In the genomic region with DNA sequence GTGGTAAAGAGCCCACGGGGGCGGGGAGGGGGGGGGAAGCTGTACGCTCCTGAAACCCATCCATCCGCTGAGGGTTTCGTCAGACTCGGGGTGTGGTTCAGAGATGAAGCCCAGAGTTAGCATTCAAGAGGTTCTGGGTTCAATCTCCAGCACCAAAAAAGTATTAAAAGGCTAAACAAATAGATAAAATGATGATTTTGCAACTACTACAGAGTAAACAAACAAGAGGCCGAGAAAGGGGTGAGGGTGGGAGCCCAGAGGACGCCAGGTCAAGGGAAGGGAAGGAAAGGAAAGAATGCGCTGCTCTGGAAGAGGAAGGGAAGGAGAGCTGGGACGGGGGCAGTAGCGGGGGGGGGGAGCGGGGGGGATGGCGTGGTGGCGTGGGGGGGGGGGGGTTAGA, we compare ENCODE assay signal across 15 mouse cellular contexts. TPM values are rescaled to one million over a fixed set of nuclear protein-coding genes. Genes with fewer than 3 reads are reported as not detected.
DNase-seq lines count a peak whose midpoint lies in the region; ATAC-seq and TF ChIP-seq lines count a peak whose summit lies in the region.
"Had no signal": no experiment of that assay in that cellular context is flagged by ENCODE, and none has a peak within 500 bp of the region (broad histone marks: within the 10 kb centered on the region; RNA-seq: fewer than 3 reads in every experiment).

No protein-coding gene starts in this region.

- no peak for ATAC-seq in hindbrain, embryonic 11.5 days (ENCODE audit: low FRiP score)
- ATAC-seq in lung, embryonic 14.5 days (ENCODE audit: insufficient read depth), result no peak
- ATAC-seq in embryonic facial prominence, embryonic 14.5 days (ENCODE audit: low read depth), result no peak
- ATAC-seq in limb, embryonic 13.5 days (ENCODE audit: low FRiP score, low read depth), result no peak
- ATAC-seq: forebrain, postnatal 0 days; hindbrain, postnatal 0 days; midbrain, embryonic 15.5 days had no signal

- peaks cover 41% of the 10 kb centered on the region; the same call in 1 of the 2 replicates for H3K27me3 ChIP-seq in hindbrain, embryonic 10.5 days (ENCODE audit: insufficient read depth, poor library complexity, severe bottlenecking)
- peaks cover 12% of the 10 kb centered on the region; the same call in 1 of the 2 replicates for H3K27me3 ChIP-seq in hindbrain, embryonic 11.5 days (ENCODE audit: control insufficient read depth, insufficient read depth, low read length)
- no peaks in the 10 kb centered on the region for H3K27me3 ChIP-seq in lung, embryonic 14.5 days (ENCODE audit: insufficient read depth, low read length)
- H3K27me3 ChIP-seq in embryonic facial prominence, embryonic 14.5 days (replicated peaks; ENCODE audit: control insufficient read depth, insufficient read depth, low read length), result no peaks in the 10 kb centered on the region
- H3K27me3 ChIP-seq in limb, embryonic 13.5 days, result no peaks in the 10 kb centered on the region
- H3K27me3 ChIP-seq: limb, embryonic 15.5 days had no signal

- TF ChIP-seq CTCF in lung, embryonic 14.5 days (IDR thresholded peaks at IDR 0.05; ENCODE audit: low read depth), result no peak

- 0 out of 2 replicates have a peak overlapping the region, but pooled peaks have one; percentile 6 for H3K4me3 ChIP-seq in hindbrain, embryonic 10.5 days
- no peak overlapping the region for H3K4me3 ChIP-seq in hindbrain, embryonic 11.5 days (ENCODE audit: low read depth, low read length)
- H3K4me3 ChIP-seq in lung, embryonic 14.5 days (ENCODE audit: low read depth, low read length), result no peak overlapping the region
- H3K4me3 ChIP-seq in embryonic facial prominence, embryonic 14.5 days (ENCODE audit: low read depth, low read length), result no peak overlapping the region
- H3K4me3 ChIP-seq in limb, embryonic 13.5 days, result no peak overlapping the region
- H3K4me3 ChIP-seq: limb, embryonic 15.5 days; midbrain, embryonic 15.5 days had no signal

- 0 out of 2 replicates have a peak overlapping the region, but pooled peaks have one; percentile 50 for H3K27ac ChIP-seq in hindbrain, embryonic 10.5 days
- no peak overlapping the region for H3K27ac ChIP-seq in hindbrain, embryonic 11.5 days (ENCODE audit: low read depth, low read length)
- H3K27ac ChIP-seq in lung, embryonic 14.5 days (ENCODE audit: low read depth), result no peak overlapping the region
- peak overlapping the region; percentile 50 for H3K27ac ChIP-seq in embryonic facial prominence, embryonic 14.5 days (replicated peaks; ENCODE audit: low read depth, low read length)
- peak overlapping the region; percentile 39; the same call in 1 of the 2 replicates for H3K27ac ChIP-seq in limb, embryonic 13.5 days
- H3K27ac ChIP-seq: hindbrain, postnatal 0 days; midbrain, embryonic 15.5 days had no signal

- H3K9ac ChIP-seq in hindbrain, embryonic 11.5 days (ENCODE audit: low read depth, low read length), result no peak overlapping the region
- no peak overlapping the region for H3K9ac ChIP-seq in lung, embryonic 14.5 days
- H3K9ac ChIP-seq in embryonic facial prominence, embryonic 14.5 days (ENCODE audit: low read depth, low read length), result no peak overlapping the region
- no peak overlapping the region for H3K9ac ChIP-seq in limb, embryonic 13.5 days
- H3K9ac ChIP-seq: forebrain, postnatal 0 days; limb, embryonic 15.5 days; midbrain, embryonic 15.5 days had no signal

- no peaks in the 10 kb centered on the region for H3K9me3 ChIP-seq in hindbrain, embryonic 10.5 days
- no peaks in the 10 kb centered on the region for H3K9me3 ChIP-seq in hindbrain, embryonic 11.5 days (ENCODE audit: control insufficient read depth, low read length)
- no peaks in the 10 kb centered on the region for H3K9me3 ChIP-seq in lung, embryonic 14.5 days (ENCODE audit: low read depth, low read length)
- no peaks in the 10 kb centered on the region for H3K9me3 ChIP-seq in embryonic facial prominence, embryonic 14.5 days (ENCODE audit: control insufficient read depth, low read length)
- no peaks in the 10 kb centered on the region for H3K9me3 ChIP-seq in limb, embryonic 13.5 days
- H3K9me3 ChIP-seq: limb, embryonic 15.5 days; midbrain, embryonic 15.5 days had no signal

- H3K4me2 ChIP-seq in hindbrain, embryonic 11.5 days (replicated peaks; ENCODE audit: low read depth, low read length), result no peak overlapping the region
- no peak overlapping the region for H3K4me2 ChIP-seq in lung, embryonic 14.5 days
- H3K4me2 ChIP-seq in embryonic facial prominence, embryonic 14.5 days (ENCODE audit: low read depth, low read length), result no peak overlapping the region
- no peak overlapping the region for H3K4me2 ChIP-seq in limb, embryonic 13.5 days (replicated peaks)
- H3K4me2 ChIP-seq: limb, embryonic 15.5 days; midbrain, embryonic 15.5 days had no signal

- H3K4me1 ChIP-seq in hindbrain, embryonic 10.5 days (replicated peaks), result peaks cover 24% of the 10 kb centered on the region
- 0 out of 2 replicates have a peak, but pooled peaks cover 3% of the 10 kb centered on the region for H3K4me1 ChIP-seq in hindbrain, embryonic 11.5 days (replicated peaks; ENCODE audit: control insufficient read depth, insufficient read depth, low read length)
- peaks cover 30% of the 10 kb centered on the region for H3K4me1 ChIP-seq in lung, embryonic 14.5 days (ENCODE audit: insufficient read depth)
- peaks cover 55% of the 10 kb centered on the region for H3K4me1 ChIP-seq in embryonic facial prominence, embryonic 14.5 days (ENCODE audit: control insufficient read depth, insufficient read depth, low read length)
- H3K4me1 ChIP-seq in limb, embryonic 13.5 days, result peaks cover 61% of the 10 kb centered on the region

- WGBS in hindbrain, embryonic 10.5 days, result 27% methylated on average over 14 of the region's 14 CpGs
- WGBS in hindbrain, embryonic 11.5 days, result 38% methylated on average over 9 of the region's 14 CpGs
- WGBS in lung, embryonic 14.5 days, result 25% methylated on average over 14 of the region's 14 CpGs
- 33% methylated on average over 10 of the region's 14 CpGs for WGBS in embryonic facial prominence, embryonic 14.5 days
- 39% methylated on average over 8 of the region's 14 CpGs for WGBS in limb, embryonic 13.5 days

- H3K36me3 ChIP-seq in hindbrain, embryonic 10.5 days, result no peaks in the 10 kb centered on the region
- no peaks in the 10 kb centered on the region for H3K36me3 ChIP-seq in hindbrain, embryonic 11.5 days (ENCODE audit: control insufficient read depth, insufficient read depth, low read length)
- H3K36me3 ChIP-seq in lung, embryonic 14.5 days (ENCODE audit: insufficient read depth), result no peaks in the 10 kb centered on the region
- H3K36me3 ChIP-seq in embryonic facial prominence, embryonic 14.5 days (ENCODE audit: control insufficient read depth, insufficient read depth, low read length), result no peaks in the 10 kb centered on the region
- no peaks in the 10 kb centered on the region for H3K36me3 ChIP-seq in limb, embryonic 13.5 days
- H3K36me3 ChIP-seq: limb, embryonic 15.5 days; midbrain, embryonic 15.5 days had no signal

- DNase-seq in hindbrain, embryonic 10.5 days (ENCODE audit: low spot score), result no peak
- DNase-seq in hindbrain, embryonic 11.5 days (ENCODE audit: low spot score), result no peak
- peak; percentile 26 for DNase-seq in lung, embryonic 14.5 days
- no peak for DNase-seq in lung, postnatal 25 days (ENCODE audit: low spot score)
- DNase-seq in embryonic facial prominence, embryonic 14.5 days (ENCODE audit: low spot score), result no peak
- DNase-seq in natural killer cell, adult 2 months (ENCODE audit: low spot score in 2 of 2), result no peak
- DNase-seq: adrenal gland, postnatal 36 days; cerebellum, adult 8-10 months; forebrain, postnatal 0 days; heart, postnatal 10 days; lung, adult 18-20 months had no signal

RNA-seq across cellular contexts. Expression of a gene that starts 4.8 kb away (rescaled TPM):
- 3.8 and 4.8 TPM in 2 replicates for polyA plus RNA-seq in hindbrain, embryonic 10.5 days (2016; fragmentation: Nextera tagmentation; extraction: Ambion mirVana)
- 3.6 and 4.0 TPM in 2 replicates for polyA plus RNA-seq in hindbrain, embryonic 11.5 days (2014; fragmentation: Nextera tagmentation; extraction: Ambion mirVana)
- polyA plus RNA-seq in lung, embryonic 14.5 days (2014; fragmentation: Nextera tagmentation; extraction: Ambion mirVana), result 5.0 and 7.1 TPM in 2 replicates
- 10.1 and 10.3 TPM in 2 replicates for polyA plus RNA-seq in embryonic facial prominence, embryonic 14.5 days (2014; fragmentation: Nextera tagmentation; extraction: Ambion mirVana)
- polyA plus RNA-seq in limb, embryonic 13.5 days (2015; fragmentation: Nextera tagmentation; extraction: Ambion mirVana), result 13.7 and 14.7 TPM in 2 replicates

RNA-seq across cellular contexts. Expression of a gene that starts 6.3 kb away (rescaled TPM):
- polyA plus RNA-seq in hindbrain, embryonic 10.5 days (2016; fragmentation: Nextera tagmentation; extraction: Ambion mirVana), result 58.4 and 63.7 TPM in 2 replicates
- polyA plus RNA-seq in hindbrain, embryonic 11.5 days (2014; fragmentation: Nextera tagmentation; extraction: Ambion mirVana), result 48.1 and 50.0 TPM in 2 replicates
- 30.9 and 32.5 TPM in 2 replicates for polyA plus RNA-seq in lung, embryonic 14.5 days (2014; fragmentation: Nextera tagmentation; extraction: Ambion mirVana)
- polyA plus RNA-seq in embryonic facial prominence, embryonic 14.5 days (2014; fragmentation: Nextera tagmentation; extraction: Ambion mirVana), result 49.0 and 49.5 TPM in 2 replicates
- polyA plus RNA-seq in limb, embryonic 13.5 days (2015; fragmentation: Nextera tagmentation; extraction: Ambion mirVana), result 50.2 and 57.5 TPM in 2 replicates

RNA-seq across cellular contexts. Expression of a gene that starts 21.4 kb away (rescaled TPM):
- polyA plus RNA-seq in hindbrain, embryonic 10.5 days (2016; fragmentation: Nextera tagmentation; extraction: Ambion mirVana), result 1,604 and 1,655 TPM in 2 replicates
- polyA plus RNA-seq in hindbrain, embryonic 11.5 days (2014; fragmentation: Nextera tagmentation; extraction: Ambion mirVana), result 1,599 and 1,667 TPM in 2 replicates
- 1,155 and 1,206 TPM in 2 replicates for polyA plus RNA-seq in lung, embryonic 14.5 days (2014; fragmentation: Nextera tagmentation; extraction: Ambion mirVana)
- polyA plus RNA-seq in embryonic facial prominence, embryonic 14.5 days (2014; fragmentation: Nextera tagmentation; extraction: Ambion mirVana), result 736 and 832 TPM in 2 replicates
- polyA plus RNA-seq in limb, embryonic 13.5 days (2015; fragmentation: Nextera tagmentation; extraction: Ambion mirVana), result 1,168 and 1,170 TPM in 2 replicates

RNA-seq across cellular contexts. Expression of a gene that starts 24.6 kb away (rescaled TPM):
- polyA plus RNA-seq in hindbrain, embryonic 10.5 days (2016; fragmentation: Nextera tagmentation; extraction: Ambion mirVana), result 18.3 and 20.7 TPM in 2 replicates
- polyA plus RNA-seq in hindbrain, embryonic 11.5 days (2014; fragmentation: Nextera tagmentation; extraction: Ambion mirVana), result 16.8 and 17.3 TPM in 2 replicates
- 19.5 and 21.6 TPM in 2 replicates for polyA plus RNA-seq in lung, embryonic 14.5 days (2014; fragmentation: Nextera tagmentation; extraction: Ambion mirVana)
- polyA plus RNA-seq in embryonic facial prominence, embryonic 14.5 days (2014; fragmentation: Nextera tagmentation; extraction: Ambion mirVana), result 10.2 and 14.8 TPM in 2 replicates
- polyA plus RNA-seq in limb, embryonic 13.5 days (2015; fragmentation: Nextera tagmentation; extraction: Ambion mirVana), result 13.5 and 15.5 TPM in 2 replicates

RNA-seq across cellular contexts. Expression of a gene that starts 44.4 kb away (rescaled TPM):
- 70.1 and 75.9 TPM in 2 replicates for polyA plus RNA-seq in hindbrain, embryonic 10.5 days (2016; fragmentation: Nextera tagmentation; extraction: Ambion mirVana)
- 49.2 and 51.0 TPM in 2 replicates for polyA plus RNA-seq in hindbrain, embryonic 11.5 days (2014; fragmentation: Nextera tagmentation; extraction: Ambion mirVana)
- 69.2 and 72.0 TPM in 2 replicates for polyA plus RNA-seq in lung, embryonic 14.5 days (2014; fragmentation: Nextera tagmentation; extraction: Ambion mirVana)
- polyA plus RNA-seq in embryonic facial prominence, embryonic 14.5 days (2014; fragmentation: Nextera tagmentation; extraction: Ambion mirVana), result 47.7 and 55.4 TPM in 2 replicates
- polyA plus RNA-seq in limb, embryonic 13.5 days (2015; fragmentation: Nextera tagmentation; extraction: Ambion mirVana), result 54.9 and 55.1 TPM in 2 replicates

Comparison
In these comparisons a context has a peak if more than half of its experiments do, and no peak if none do; other contexts are left out.
1. H3K27ac ChIP-seq: peak in hindbrain, embryonic 10.5 days (single experiment), embryonic facial prominence, embryonic 14.5 days (single experiment) and limb, embryonic 13.5 days (single experiment); none in hindbrain, embryonic 11.5 days (single experiment) and lung, embryonic 14.5 days (single experiment).